Mouse (Mus musculus) heart, embryonic 10.5 days (tissue): ENCODE data around the gene Cct2. TPM values are rescaled to one million over a fixed set of nuclear protein-coding genes. Genes with fewer than 3 reads are reported as not detected.
"Not testable (repeated sequence)": the region's sequence is repeated elsewhere in the genome, so short reads cannot be mapped to it uniquely, and the experiment has no call there.

ENCODE experiments used
- DNase-seq: peaks from one replicate; pipeline ENCODE4 v3.0.0-alpha.2; 2017; ENCODE audit warnings: low spot score
- H3K27ac ChIP-seq: fragments of 300-500 bp; sonication (generic); 2 replicates; pipeline ENCODE4 v1.5.1; 2016; ENCODE audit warnings: mild to moderate bottlenecking
- H3K27me3 ChIP-seq: fragments of 300-500 bp; sonication (generic); 2 replicates; pipeline ENCODE4 v1.6.1; 2016; ENCODE audit warnings: mild to moderate bottlenecking; ENCODE audit not compliant: poor library complexity, insufficient read depth, severe bottlenecking
- H3K36me3 ChIP-seq: fragments of 300-500 bp; sonication (generic); 2 replicates; pipeline ENCODE4 v1.6.1; 2016; ENCODE audit warnings: mild to moderate bottlenecking, moderate library complexity
- H3K4me1 ChIP-seq: fragments of 300-500 bp; sonication (generic); 2 replicates; pipeline ENCODE4 v1.6.1; 2016; ENCODE audit warnings: mild to moderate bottlenecking
- H3K4me3 ChIP-seq: fragments of 300-500 bp; sonication (generic); 2 replicates; pipeline ENCODE4 v1.5.1; 2016; ENCODE audit warnings: mild to moderate bottlenecking, moderate library complexity
- H3K9me3 ChIP-seq: fragments of 300-500 bp; sonication (generic); 2 replicates; pipeline ENCODE4 v1.6.1; 2016; ENCODE audit warnings: mild to moderate bottlenecking, moderate library complexity
- WGBS: fragments of 180-500 bp; shearing (Covaris S2); methylation state at CpG from one replicate; pipeline ENCODE4 v1.1.7; 2016; 5-methylcytosine and 5-hydroxymethylcytosine counted together
- polyA plus RNA-seq: library from polyadenylated mRNA; unstranded; fragments of >200 nt; fragmentation: Nextera tagmentation; extraction: Ambion mirVana; gene quantifications from 2 replicates; pipeline ENCODE4 v1.2.1, GENCODE M21; 2016

The Cct2 gene
- polyA plus RNA-seq, 1 experiment from 2014 or later: 292 TPM

- H3K27me3 ChIP-seq: no peaks in the 10 kb centered on the region
- peak within 1 kb of the TSS; percentile 68 for H3K4me3 ChIP-seq
- WGBS: 21% methylated on average over 40 of the region's 40 CpGs
- no peaks in the 10 kb centered on the region for H3K9me3 ChIP-seq
- DNase-seq: peak; percentile 88
- H3K4me1 ChIP-seq: peaks cover 51% of the 10 kb centered on the region
- H3K27ac ChIP-seq: peak within 1 kb of the TSS; percentile 91
- H3K36me3 ChIP-seq: peaks cover 24% of the 10 kb centered on the region
Measured at GRCm38 (mm10) chr10:117045175-117046056, 18.2 kb downstream of the Cct2 start, which contains the start of gene Lrrc10. Gene Lrrc10 (plus strand): TSS chr10:117045341.

DNA sequence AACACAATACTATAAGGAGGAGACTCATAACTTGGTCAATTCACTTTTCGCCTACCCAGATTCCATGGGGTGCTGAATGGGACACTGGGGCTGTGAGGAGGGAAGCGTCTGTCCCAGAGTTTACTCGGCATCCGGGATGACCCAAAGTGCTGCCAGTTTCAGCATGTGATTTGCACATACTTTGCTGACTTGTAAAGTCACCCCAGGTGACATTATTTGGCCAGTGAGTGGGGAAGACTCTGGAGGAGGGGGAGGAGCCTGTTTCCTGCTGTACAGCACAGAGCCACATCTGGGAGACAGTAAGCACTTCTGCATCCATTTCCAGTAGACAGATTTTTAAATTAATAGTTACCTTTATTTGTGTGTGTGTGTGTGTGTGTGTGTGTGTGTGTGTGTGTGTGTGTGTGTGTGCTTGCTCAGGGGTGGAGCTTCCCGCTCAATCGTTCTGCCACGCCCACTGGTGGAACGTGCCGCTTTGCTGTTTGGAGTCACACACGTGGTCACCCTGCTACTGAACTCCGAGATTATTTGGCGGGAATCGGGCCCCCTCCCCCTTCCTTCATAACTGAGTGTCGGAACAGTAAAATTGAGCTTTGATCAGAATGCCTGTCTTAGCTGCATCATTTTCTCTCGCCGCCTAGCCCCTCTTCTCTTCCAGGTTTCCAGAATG lies 20.0 kb downstream of the Cct2 start:
- Histone ChIP-seq H3K4me1 (peaks cover 46% of the 10 kb centered on the region), H3K27ac (peak overlapping the region; percentile 76), H3K4me3 (0 out of 2 replicates have a peak overlapping the region, but pooled peaks have one; percentile 18)
- H3K36me3 ChIP-seq, H3K27me3 ChIP-seq, H3K9me3 ChIP-seq: not testable (repeated sequence)
- 25% methylated on average over 16 of the region's 16 CpGs for WGBS
- DNase-seq: peak; percentile 86

GRCm38 (mm10) chr10:117042295-117042694 lies 21.3 kb downstream of the Cct2 start:
- Histone ChIP-seq H3K36me3 (no peaks in the 10 kb centered on the region), H3K27ac (peak overlapping the region; percentile 88), H3K4me1 (peaks cover 45% of the 10 kb centered on the region), H3K4me3 (peak overlapping the region; percentile 29; the same call in 1 of the 2 replicates), H3K9me3 (no peaks in the 10 kb centered on the region), H3K27me3 (no peaks in the 10 kb centered on the region)
- WGBS: 24% methylated on average over 14 of the region's 14 CpGs
- DNase-seq: peak; percentile 94

DNA sequence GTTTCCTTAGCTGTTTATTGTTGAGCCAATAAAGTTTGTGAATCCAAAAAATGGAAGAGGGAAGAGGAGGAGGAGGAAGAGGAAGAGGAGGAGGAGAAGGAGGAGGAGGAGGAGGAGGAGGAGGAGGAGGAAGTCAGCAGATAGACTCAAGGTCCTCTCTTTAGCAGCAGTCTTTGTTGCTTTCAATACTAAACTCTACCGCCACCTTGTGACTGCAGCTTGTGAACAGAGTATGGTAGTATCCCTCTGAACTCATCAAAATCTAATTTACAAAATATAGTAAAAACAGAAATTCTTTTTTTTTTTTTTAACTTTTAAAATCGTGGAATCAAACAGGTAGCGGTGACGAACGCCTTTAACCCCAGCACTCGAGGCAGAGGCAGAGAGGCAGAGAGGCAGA lies 23.3 kb downstream of the Cct2 start:
- no peaks in the 10 kb centered on the region for H3K9me3 ChIP-seq
- no peaks in the 10 kb centered on the region for H3K36me3 ChIP-seq
- H3K4me1 ChIP-seq: peaks cover 36% of the 10 kb centered on the region
- no peak overlapping the region for H3K4me3 ChIP-seq
- 71% methylated on average over 6 of the region's 6 CpGs for WGBS
- no peak for DNase-seq
- no peak overlapping the region for H3K27ac ChIP-seq
- no peaks in the 10 kb centered on the region for H3K27me3 ChIP-seq

GRCm38 (mm10) chr10:117033785-117034184 lies 29.8 kb downstream of the Cct2 start:
- Histone ChIP-seq H3K36me3 (no peaks in the 10 kb centered on the region), H3K9me3 (no peaks in the 10 kb centered on the region), H3K4me3 (no peak overlapping the region), H3K4me1 (0 out of 2 replicates have a peak, but pooled peaks cover 4% of the 10 kb centered on the region), H3K27ac (no peak overlapping the region), H3K27me3 (no peaks in the 10 kb centered on the region)
- DNase-seq: peak; percentile 89
- WGBS: 25% methylated on average over 8 of the region's 8 CpGs

DNA sequence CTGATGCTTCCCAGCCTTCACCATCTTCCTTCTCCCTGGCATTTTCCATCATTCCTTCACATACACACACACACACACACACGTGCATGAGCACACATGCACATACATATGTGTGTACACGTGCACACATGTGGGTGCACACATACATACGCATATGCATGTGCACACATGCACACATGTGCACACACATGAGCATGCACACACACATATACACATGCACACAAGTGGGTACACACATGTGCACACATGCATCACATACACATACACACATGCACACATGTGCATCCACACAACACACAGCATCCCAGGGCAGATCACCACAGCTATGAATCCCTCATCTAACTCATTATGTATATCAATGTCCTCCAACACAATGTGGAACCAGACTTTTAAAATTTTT lies 32.5 kb downstream of the Cct2 start:
- H3K9me3 ChIP-seq: no peaks in the 10 kb centered on the region
- no peak overlapping the region for H3K4me3 ChIP-seq
- H3K36me3 ChIP-seq: no peaks in the 10 kb centered on the region
- DNase-seq: no peak
- H3K27ac ChIP-seq: no peak overlapping the region
- 89% methylated on average over 3 of the region's 3 CpGs for WGBS
- peaks cover 9% of the 10 kb centered on the region; the same call in 1 of the 2 replicates for H3K27me3 ChIP-seq
- 0 out of 2 replicates have a peak, but pooled peaks cover 4% of the 10 kb centered on the region for H3K4me1 ChIP-seq

DNA sequence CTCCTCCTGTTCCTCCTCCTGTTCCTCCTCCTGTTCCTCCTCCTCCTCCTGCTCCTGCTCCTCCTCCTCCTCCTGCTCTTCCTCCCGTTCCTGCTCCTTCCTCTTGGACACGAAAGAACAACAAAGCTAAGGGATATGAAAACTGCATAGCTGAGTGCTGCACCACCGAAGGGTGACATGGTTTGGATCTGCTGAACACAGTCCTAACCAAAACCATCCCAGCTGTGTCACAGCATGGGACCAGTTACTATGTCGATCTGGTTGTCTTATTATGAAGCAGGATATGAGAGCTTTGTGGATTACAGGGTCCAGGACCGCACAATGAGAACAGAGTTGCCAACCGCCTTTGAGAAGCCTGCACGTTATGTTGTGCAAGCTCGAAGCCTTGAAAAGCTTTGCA lies 37.4 kb downstream of the Cct2 start:
- DNase-seq: no peak
- Histone ChIP-seq H3K4me1 (peaks cover 31% of the 10 kb centered on the region), H3K27me3 (peaks cover 21% of the 10 kb centered on the region), H3K36me3 (no peaks in the 10 kb centered on the region), H3K9me3 (no peaks in the 10 kb centered on the region), H3K27ac (no peak overlapping the region), H3K4me3 (no peak overlapping the region)
- WGBS: 81% methylated on average over 8 of the region's 8 CpGs

GRCm38 (mm10) chr10:117025776-117026175 lies 37.8 kb downstream of the Cct2 start:
- H3K4me3 ChIP-seq, H3K27ac ChIP-seq, H3K36me3 ChIP-seq, DNase-seq, H3K9me3 ChIP-seq: not testable (repeated sequence)
- Histone ChIP-seq H3K4me1 (peaks cover 35% of the 10 kb centered on the region), H3K27me3 (peaks cover 21% of the 10 kb centered on the region)

- Histone ChIP-seq H3K9me3 (no peaks in the 10 kb centered on the region), H3K36me3 (no peaks in the 10 kb centered on the region), H3K27ac (peak overlapping the region; percentile 86), H3K4me3 (peak overlapping the region; percentile 51), H3K4me1 (peaks cover 39% of the 10 kb centered on the region), H3K27me3 (peaks cover 21% of the 10 kb centered on the region)
- DNase-seq: no peak
- 12% methylated on average over 16 of the region's 16 CpGs for WGBS
Measured at GRCm38 (mm10) chr10:117023693-117024092, 39.9 kb downstream of the Cct2 start.

DNA sequence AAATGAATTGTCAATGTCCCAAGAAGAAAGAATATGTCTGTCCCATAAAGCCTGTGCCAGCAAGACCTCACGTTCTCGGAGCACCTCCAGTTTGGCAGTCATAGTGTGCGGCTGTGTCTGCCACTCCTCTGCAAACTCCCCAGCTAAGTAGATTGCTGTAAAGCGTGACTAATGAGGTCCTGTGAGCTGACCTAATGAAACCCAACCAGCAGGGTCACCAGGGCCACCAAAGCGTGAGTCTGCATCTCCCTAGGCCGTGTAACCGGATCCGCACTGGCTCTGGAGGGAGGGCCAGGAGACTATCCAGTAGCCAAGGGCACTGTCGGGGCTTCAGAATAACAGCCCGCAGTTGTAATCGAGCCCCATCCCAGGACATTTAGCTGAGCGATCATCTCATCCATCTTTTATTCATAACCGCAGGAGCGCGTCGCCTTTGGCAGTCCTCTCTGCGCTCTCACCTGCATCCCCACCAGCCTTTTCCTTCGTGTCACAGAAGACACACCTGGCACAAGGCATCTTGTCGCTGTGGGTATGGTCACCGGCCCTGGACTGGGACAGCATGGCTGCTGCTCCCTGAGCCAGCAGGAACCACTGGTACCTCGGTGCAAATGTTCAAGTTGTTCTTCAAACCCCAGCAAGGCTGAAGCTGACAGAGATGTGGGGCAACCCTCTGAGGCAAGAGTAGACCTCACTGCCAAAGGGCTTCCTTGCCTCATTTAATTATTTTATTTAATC lies 42.4 kb downstream of the Cct2 start:
- DNase-seq: no peak
- H3K4me1 ChIP-seq: peaks cover 45% of the 10 kb centered on the region
- H3K27me3 ChIP-seq: peaks cover 12% of the 10 kb centered on the region
- H3K27ac ChIP-seq: peak overlapping the region; percentile 39; the same call in 1 of the 2 replicates
- H3K9me3 ChIP-seq: no peaks in the 10 kb centered on the region
- WGBS: 32% methylated on average over 21 of the region's 21 CpGs
- H3K4me3 ChIP-seq: 0 out of 2 replicates have a peak overlapping the region, but pooled peaks have one; percentile 10
- H3K36me3 ChIP-seq: no peaks in the 10 kb centered on the region

DNA sequence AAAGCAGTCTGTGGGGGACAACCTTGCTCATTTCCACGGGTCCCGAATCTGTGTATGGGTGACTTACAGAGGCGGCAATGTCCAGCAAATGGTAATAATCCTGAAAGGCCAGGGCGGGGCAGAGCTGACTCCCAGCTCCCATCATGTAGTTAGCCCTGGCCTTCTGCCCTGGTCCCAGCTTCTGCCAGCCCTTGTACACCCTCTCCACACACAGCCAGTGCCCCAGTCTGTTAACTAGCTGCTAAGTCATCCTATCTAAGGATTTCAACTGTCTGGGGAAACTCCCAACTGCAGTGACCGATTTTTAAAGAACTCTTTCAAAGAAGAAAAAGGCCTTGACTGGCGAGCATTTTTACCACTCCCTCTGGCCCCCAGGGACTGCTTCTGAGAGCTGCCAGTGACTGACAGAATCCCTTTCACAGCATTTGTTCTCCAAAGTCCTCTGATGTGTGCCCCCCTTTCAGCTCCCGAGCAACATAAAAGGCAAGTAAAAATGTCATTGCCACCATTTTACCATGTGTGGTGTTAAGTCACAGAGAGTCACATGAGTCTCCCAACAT lies 45.3 kb downstream of the Cct2 start:
- Histone ChIP-seq H3K4me3 (no peak overlapping the region), H3K4me1 (peaks cover 50% of the 10 kb centered on the region), H3K27me3 (no peaks in the 10 kb centered on the region; the same call in 1 of the 2 replicates), H3K9me3 (no peaks in the 10 kb centered on the region), H3K27ac (peak overlapping the region; percentile 37; the same call in 1 of the 2 replicates), H3K36me3 (no peaks in the 10 kb centered on the region)
- no peak for DNase-seq
- 72% methylated on average over 7 of the region's 7 CpGs for WGBS

GRCm38 (mm10) chr10:117014565-117014964 lies 49.0 kb downstream of the Cct2 start:
- Histone ChIP-seq H3K36me3 (no peaks in the 10 kb centered on the region), H3K27ac (peak overlapping the region; percentile 62; the same call in 1 of the 2 replicates), H3K9me3 (no peaks in the 10 kb centered on the region)

More at GRCm38 (mm10) chr10:117014565-117014964, 49.0 kb downstream of the Cct2 start:
- WGBS: 82% methylated on average over 5 of the region's 5 CpGs
- H3K4me3 ChIP-seq: no peak overlapping the region
- DNase-seq: no peak
- H3K4me1 ChIP-seq: peaks cover 36% of the 10 kb centered on the region
- no peaks in the 10 kb centered on the region for H3K27me3 ChIP-seq
